ENCODE assay signal across 9 mouse cellular contexts in the genomic region with DNA sequence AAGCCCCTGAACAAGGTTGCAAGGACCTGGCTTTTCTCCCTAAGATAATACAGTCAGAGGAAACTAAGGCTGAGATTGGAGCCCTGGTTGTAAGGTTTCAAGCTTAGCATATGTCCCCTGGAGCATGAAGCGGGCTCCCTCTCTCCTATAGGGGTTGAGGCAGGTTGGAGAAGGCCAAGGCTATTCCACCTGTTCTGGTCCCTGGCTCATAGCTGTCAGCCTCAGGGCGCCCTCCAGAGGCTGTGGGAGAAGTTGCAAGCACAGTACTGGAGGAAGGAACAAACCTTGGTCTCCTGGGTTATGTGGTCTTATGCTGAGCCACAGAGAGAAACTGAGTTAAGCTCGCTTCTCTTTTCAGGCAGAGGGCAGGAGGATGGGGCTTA. TPM values are rescaled to one million over a fixed set of nuclear protein-coding genes. Genes with fewer than 3 reads are reported as not detected.
DNase-seq lines count a peak whose midpoint lies in the region; ATAC-seq lines count a peak whose summit lies in the region.
"Had no signal": no experiment of that assay in that cellular context is flagged by ENCODE, and none has a peak within 500 bp of the region (broad histone marks: within the 10 kb centered on the region; RNA-seq: fewer than 3 reads in every experiment).

No protein-coding gene starts in this region.

- H3K9me3 ChIP-seq in embryonic facial prominence, embryonic 10.5 days = no peaks in the 10 kb centered on the region
- H3K9me3 ChIP-seq in intestine, embryonic 16.5 days (ENCODE audit: control insufficient read depth, low read length) = no peaks in the 10 kb centered on the region
- H3K9me3 ChIP-seq in neural tube, embryonic 12.5 days = no peaks in the 10 kb centered on the region

- DNase-seq in cerebellum, postnatal 14 days = peak; percentile 51 to 60
- no peak for DNase-seq in cerebellum, postnatal 4 days (ENCODE audit: low spot score in 2 of 2)
- DNase-seq in A20 (ENCODE audit: low read depth, low spot score) = peak; percentile 40
- DNase-seq in embryonic facial prominence, embryonic 10.5 days (ENCODE audit: low spot score) = peak; percentile 54
- no peak for DNase-seq in left cerebral cortex, adult 11 months (ENCODE audit: low spot score)
- no peak for DNase-seq in layer of hippocampus, postnatal 10 days (ENCODE audit: low spot score in 2 of 2)

- ATAC-seq in intestine, embryonic 16.5 days = peak; percentile 34
- ATAC-seq in neural tube, embryonic 12.5 days (ENCODE audit: low FRiP score, low read depth) = 0 out of 2 replicates have a peak, but pooled peaks have one; percentile 42

- H3K27ac ChIP-seq in embryonic facial prominence, embryonic 10.5 days (replicated peaks) = peak overlapping the region; percentile 74
- peak overlapping the region; percentile 35; the same call in 1 of the 2 replicates for H3K27ac ChIP-seq in intestine, embryonic 16.5 days (ENCODE audit: low read length)
- H3K27ac ChIP-seq in neural tube, embryonic 12.5 days = no peak overlapping the region

- peak overlapping the region; percentile 51 for H3K4me3 ChIP-seq in embryonic facial prominence, embryonic 10.5 days
- peak overlapping the region; percentile 33 for H3K4me3 ChIP-seq in intestine, embryonic 16.5 days (ENCODE audit: low read length)
- no peak overlapping the region for H3K4me3 ChIP-seq in neural tube, embryonic 12.5 days

- H3K27me3 ChIP-seq in embryonic facial prominence, embryonic 10.5 days (replicated peaks; ENCODE audit: low read depth, poor library complexity, severe bottlenecking) = peaks cover 39% of the 10 kb centered on the region
- H3K27me3 ChIP-seq in intestine, embryonic 16.5 days (replicated peaks; ENCODE audit: control insufficient read depth, insufficient read depth, low read length) = no peaks in the 10 kb centered on the region
- 0 out of 2 replicates have a peak, but pooled peaks cover 3% of the 10 kb centered on the region for H3K27me3 ChIP-seq in neural tube, embryonic 12.5 days (replicated peaks)

- WGBS in embryonic facial prominence, embryonic 10.5 days = 20% methylated on average over 3 of the region's 3 CpGs
- WGBS in intestine, embryonic 16.5 days = 54% methylated on average over 3 of the region's 3 CpGs
- 30% methylated on average over 3 of the region's 3 CpGs for WGBS in neural tube, embryonic 12.5 days

- H3K9ac ChIP-seq in intestine, embryonic 16.5 days (ENCODE audit: low read depth, low read length) = peak overlapping the region; percentile 63
- 0 out of 2 replicates have a peak overlapping the region, but pooled peaks have one; percentile 51 for H3K9ac ChIP-seq in neural tube, embryonic 12.5 days

- H3K4me1 ChIP-seq in embryonic facial prominence, embryonic 10.5 days = peaks cover 14% of the 10 kb centered on the region
- peaks cover 14% of the 10 kb centered on the region for H3K4me1 ChIP-seq in intestine, embryonic 16.5 days (ENCODE audit: control insufficient read depth, insufficient read depth, low read length)
- H3K4me1 ChIP-seq in neural tube, embryonic 12.5 days = peaks cover 7% of the 10 kb centered on the region

- peak overlapping the region; percentile 64 for H3K4me2 ChIP-seq in intestine, embryonic 16.5 days (ENCODE audit: low read depth, low read length)
- peak overlapping the region; percentile 61 for H3K4me2 ChIP-seq in neural tube, embryonic 12.5 days (replicated peaks)

- no peaks in the 10 kb centered on the region for H3K36me3 ChIP-seq in embryonic facial prominence, embryonic 10.5 days (replicated peaks)
- no peaks in the 10 kb centered on the region for H3K36me3 ChIP-seq in intestine, embryonic 16.5 days (ENCODE audit: control insufficient read depth, insufficient read depth, low read length)
- no peaks in the 10 kb centered on the region for H3K36me3 ChIP-seq in neural tube, embryonic 12.5 days
- H3K36me3 ChIP-seq: G1E had no signal

RNA-seq across cellular contexts. Expression of a gene that starts 11.9 kb away (rescaled TPM):
- polyA plus RNA-seq in embryonic facial prominence, embryonic 10.5 days (2016; fragmentation: Nextera tagmentation; extraction: Ambion mirVana) = not detected in 2 replicates
- 5.3 and 5.8 TPM in 2 replicates for polyA plus RNA-seq in intestine, embryonic 16.5 days (2015; fragmentation: Nextera tagmentation; extraction: Ambion mirVana)
- 0.27 TPM in 1 of 2 replicates, not detected in the other for polyA plus RNA-seq in neural tube, embryonic 12.5 days (2016; fragmentation: Nextera tagmentation; extraction: Ambion mirVana)
- not detected for total RNA-seq in layer of hippocampus, postnatal 10 days (2021)
- total RNA-seq: G1E had no signal
- polyA plus RNA-seq: G1E had no signal

Comparison
In these comparisons a context has a peak if more than half of its experiments do, and no peak if none do; other contexts are left out.
1. DNase-seq: peak in cerebellum, postnatal 14 days (2 of 2), A20 (single experiment) and embryonic facial prominence, embryonic 10.5 days (single experiment); none in cerebellum, postnatal 4 days (0 of 2), left cerebral cortex, adult 11 months (single experiment) and layer of hippocampus, postnatal 10 days (0 of 2).